Mouse (Mus musculus) hindbrain, embryonic 11.5 days (tissue): Measurements from ENCODE around the gene Fads2. TPM values are rescaled to one million over a fixed set of nuclear protein-coding genes. Genes with fewer than 3 reads are reported as not detected.

Source experiments
- ATAC-seq: fragments of 200-750 bp; cut with Nextera tagmentation; 2 replicates; pipeline ENCODE4 v1.8.0; 2017; ENCODE audit warnings: mild to moderate bottlenecking, moderate TSS enrichment, moderate library complexity; ENCODE audit not compliant: low FRiP score
- DNase-seq: peaks from one replicate; pipeline ENCODE4 v3.0.0-alpha.2; 2015; ENCODE audit warnings: low spot score
- H3K27ac ChIP-seq: fragments of 300-500 bp; sonication (generic); 2 replicates; pipeline ENCODE4 v1.5.1; 2014; ENCODE audit warnings: mild to moderate bottlenecking, low read depth, low read length
- H3K27me3 ChIP-seq: fragments of 300-500 bp; sonication (generic); 2 replicates; pipeline ENCODE4 v1.6.1; 2014; ENCODE audit warnings: mild to moderate bottlenecking, low read length, moderate library complexity, mixed read lengths; ENCODE audit not compliant: control insufficient read depth, insufficient read depth
- H3K36me3 ChIP-seq: fragments of 300-500 bp; sonication (generic); 2 replicates; pipeline ENCODE4 v1.6.1; 2014; ENCODE audit warnings: mild to moderate bottlenecking, low read length, moderate library complexity, mixed read lengths; ENCODE audit not compliant: control insufficient read depth, insufficient read depth
- H3K4me1 ChIP-seq: fragments of 300-500 bp; sonication (generic); replicated peaks from 2 replicates; pipeline ENCODE4 v1.6.1; 2014; ENCODE audit warnings: low read length, mixed read lengths; ENCODE audit not compliant: control insufficient read depth, insufficient read depth
- H3K4me2 ChIP-seq: fragments of 300-500 bp; sonication (generic); replicated peaks from 2 replicates; pipeline ENCODE4 v1.6.1; 2014; ENCODE audit warnings: mild to moderate bottlenecking, low read depth, low read length
- H3K4me3 ChIP-seq: fragments of 300-500 bp; sonication (generic); 2 replicates; pipeline ENCODE4 v1.5.1; 2014; ENCODE audit warnings: low read depth, low read length
- H3K9ac ChIP-seq: fragments of 300-500 bp; sonication (generic); 2 replicates; pipeline ENCODE4 v1.6.1; 2014; ENCODE audit warnings: low read depth, low read length
- H3K9me3 ChIP-seq: fragments of 300-500 bp; sonication (generic); 2 replicates; pipeline ENCODE4 v1.6.1; 2016; ENCODE audit warnings: low read length; ENCODE audit not compliant: control insufficient read depth
- WGBS: fragments of 180-500 bp; shearing (Covaris S2); extraction: QIAGEN DNeasy Blood & Tissue Kit; methylation state at CpG from one replicate; pipeline ENCODE4 v1.1.7; 2014; 5-methylcytosine and 5-hydroxymethylcytosine counted together
- polyA plus RNA-seq: library from polyadenylated mRNA; unstranded; fragments of >200 nt; fragmentation: Nextera tagmentation; extraction: Ambion mirVana; gene quantifications from 2 replicates; pipeline ENCODE4 v1.2.1, GENCODE M21; 2014

Gene Fads2
- polyA plus RNA-seq, 1 experiment from 2014 or later = 62.9 TPM

- no peak overlapping the region for H3K27ac ChIP-seq
- no peak overlapping the region for H3K4me3 ChIP-seq
- H3K4me1 ChIP-seq = peaks cover 3% of the 10 kb centered on the region; the same call in 1 of the 2 replicates
- ATAC-seq = no peak
- WGBS = 69% methylated on average over 9 of the region's 9 CpGs
- no peaks in the 10 kb centered on the region for H3K36me3 ChIP-seq
- H3K27me3 ChIP-seq = peaks cover 7% of the 10 kb centered on the region; the same call in 1 of the 2 replicates
- no peak overlapping the region for H3K4me2 ChIP-seq
- no peaks in the 10 kb centered on the region for H3K9me3 ChIP-seq
- no peak for DNase-seq
- H3K9ac ChIP-seq = no peak overlapping the region
Observed at GRCm38 (mm10) chr19:10023304-10023758, 78.2 kb downstream of the Fads2 start.

- H3K9me3 ChIP-seq = no peaks in the 10 kb centered on the region
- DNase-seq (no peak), ATAC-seq (no peak)
- H3K4me3 ChIP-seq = no peak overlapping the region
- peaks cover 3% of the 10 kb centered on the region; the same call in 1 of the 2 replicates for H3K4me1 ChIP-seq
- H3K9ac ChIP-seq = no peak overlapping the region
- no peaks in the 10 kb centered on the region for H3K36me3 ChIP-seq
- 63% methylated on average over 5 of the region's 5 CpGs for WGBS
- H3K27ac ChIP-seq = no peak overlapping the region
- no peak overlapping the region for H3K4me2 ChIP-seq
- H3K27me3 ChIP-seq = peaks cover 7% of the 10 kb centered on the region; the same call in 1 of the 2 replicates
Observed at GRCm38 (mm10) chr19:10022414-10023303, 78.9 kb downstream of the Fads2 start.

- peaks cover 3% of the 10 kb centered on the region; the same call in 1 of the 2 replicates for H3K4me1 ChIP-seq
Observed at GRCm38 (mm10) chr19:10021981-10022380, 79.6 kb downstream of the Fads2 start.

GRCm38 (mm10) chr19:10019214-10019760 lies 82.3 kb downstream of the Fads2 start:
- peaks cover 7% of the 10 kb centered on the region; the same call in 1 of the 2 replicates for H3K27me3 ChIP-seq
- no peaks in the 10 kb centered on the region for H3K9me3 ChIP-seq
- H3K4me1 ChIP-seq = peaks cover 3% of the 10 kb centered on the region; the same call in 1 of the 2 replicates
- no peaks in the 10 kb centered on the region for H3K36me3 ChIP-seq
- WGBS = 71% methylated on average over 4 of the region's 4 CpGs
- no peak for ATAC-seq
- H3K4me2 ChIP-seq = peak overlapping the region; percentile 69
- H3K9ac ChIP-seq = no peak overlapping the region
- peak overlapping the region; percentile 41 for H3K4me3 ChIP-seq
- H3K27ac ChIP-seq = no peak overlapping the region
- no peak for DNase-seq

More at GRCm38 (mm10) chr19:10021981-10022380, 79.6 kb downstream of the Fads2 start:
- Histone ChIP-seq H3K36me3 (no peaks in the 10 kb centered on the region), H3K27me3 (peaks cover 7% of the 10 kb centered on the region; the same call in 1 of the 2 replicates), H3K4me2 (no peak overlapping the region), H3K4me3 (no peak overlapping the region), H3K9ac (no peak overlapping the region), H3K9me3 (no peaks in the 10 kb centered on the region), H3K27ac (no peak overlapping the region)
- ATAC-seq (no peak), DNase-seq (no peak)
- WGBS = 92% methylated on average over 2 of the region's 2 CpGs

- H3K27me3 ChIP-seq = peaks cover 7% of the 10 kb centered on the region; the same call in 1 of the 2 replicates
- no peaks in the 10 kb centered on the region for H3K36me3 ChIP-seq
- ATAC-seq = no peak
- no peak for DNase-seq
- peak overlapping the region; percentile 69 for H3K4me2 ChIP-seq
- H3K4me3 ChIP-seq = peak overlapping the region; percentile 41
- peak overlapping the region; percentile 49 for H3K9ac ChIP-seq
- peaks cover 3% of the 10 kb centered on the region; the same call in 1 of the 2 replicates for H3K4me1 ChIP-seq
- WGBS = 6% methylated on average over 3 of the region's 3 CpGs
- no peaks in the 10 kb centered on the region for H3K9me3 ChIP-seq
- peak overlapping the region; percentile 6; the same call in 1 of the 2 replicates for H3K27ac ChIP-seq
Observed at GRCm38 (mm10) chr19:10018527-10018818, 83.1 kb downstream of the Fads2 start.

- DNase-seq (peak; percentile 92), ATAC-seq (peak; percentile 98)
- Histone ChIP-seq H3K27me3 (peaks cover 7% of the 10 kb centered on the region; the same call in 1 of the 2 replicates), H3K27ac (peak overlapping the region; percentile 6), H3K9me3 (no peaks in the 10 kb centered on the region), H3K36me3 (no peaks in the 10 kb centered on the region), H3K4me2 (peak overlapping the region; percentile 69), H3K4me1 (peaks cover 6% of the 10 kb centered on the region; the same call in 1 of the 2 replicates), H3K4me3 (peak overlapping the region; percentile 41), H3K9ac (peak overlapping the region; percentile 49)
- 6% methylated on average over 44 of the region's 44 CpGs for WGBS
Observed at GRCm38 (mm10) chr19:10017637-10018526, 83.7 kb downstream of the Fads2 start.

- Histone ChIP-seq H3K27me3 (peaks cover 7% of the 10 kb centered on the region; the same call in 1 of the 2 replicates), H3K4me1 (peaks cover 6% of the 10 kb centered on the region; the same call in 1 of the 2 replicates), H3K36me3 (no peaks in the 10 kb centered on the region), H3K27ac (no peak overlapping the region), H3K9me3 (no peaks in the 10 kb centered on the region), H3K4me2 (no peak overlapping the region), H3K9ac (no peak overlapping the region), H3K4me3 (no peak overlapping the region)
- WGBS = 88% methylated on average over 4 of the region's 4 CpGs
- DNase-seq (no peak), ATAC-seq (no peak)
Observed at GRCm38 (mm10) chr19:10016151-10016550, 85.4 kb downstream of the Fads2 start.

GRCm38 (mm10) chr19:10015442-10015841 lies 86.1 kb downstream of the Fads2 start:
- Histone ChIP-seq H3K36me3 (no peaks in the 10 kb centered on the region), H3K4me3 (no peak overlapping the region), H3K4me1 (peaks cover 6% of the 10 kb centered on the region; the same call in 1 of the 2 replicates), H3K27ac (no peak overlapping the region), H3K4me2 (no peak overlapping the region), H3K9me3 (no peaks in the 10 kb centered on the region), H3K9ac (no peak overlapping the region), H3K27me3 (peaks cover 7% of the 10 kb centered on the region; the same call in 1 of the 2 replicates)
- DNase-seq = no peak
- ATAC-seq = no peak
- WGBS = 71% methylated on average over 4 of the region's 4 CpGs
